Mouse (Mus musculus) bone marrow macrophage, adult 2 months (primary cell): ENCODE results near the gene Muc13.

Source experiments
- CTCF ChIP-seq: IDR thresholded peaks from 2 replicates; pipeline ENCODE4 v1.5.1; 2012; ENCODE audit warnings: low read depth, mild to moderate bottlenecking, low read length, moderate library complexity
- POLR2A ChIP-seq: IDR thresholded peaks from 2 replicates; pipeline ENCODE4 v1.6.1; 2012; ENCODE audit warnings: mild to moderate bottlenecking, low read depth, low read length, borderline replicate concordance

DNA sequence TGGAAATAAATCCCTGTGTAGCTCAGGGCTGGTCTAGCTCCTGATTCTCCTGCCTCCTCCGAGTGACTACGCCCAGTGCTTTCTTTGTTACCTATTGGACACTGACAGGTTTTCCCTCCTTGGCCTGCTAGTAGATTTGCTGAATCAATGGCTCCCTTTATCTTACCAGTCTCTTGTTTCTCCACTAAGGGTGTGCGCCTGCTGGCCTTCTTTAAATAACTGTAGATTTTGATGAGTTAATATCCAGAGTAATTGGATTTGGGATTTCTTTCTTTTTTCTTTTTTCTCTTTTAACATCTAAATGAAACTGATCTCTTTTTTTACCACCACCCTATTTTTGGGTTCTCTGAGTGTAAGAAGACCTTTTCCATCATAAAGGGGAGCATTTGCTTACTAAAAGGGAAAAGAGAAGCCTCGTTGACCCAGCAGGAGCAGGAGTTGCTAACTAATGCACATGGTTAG, 50.3 kb downstream of the Muc13 start:
- TF ChIP-seq POLR2A (no peak), CTCF (no peak)
